Mouse (Mus musculus) ES-Bruce4 (cell line): Measurements from ENCODE around the gene Olfr455.

Experiments used
- CTCF ChIP-seq: IDR thresholded peaks from one replicate; pipeline ENCODE4 v1.8.1; 2011; ENCODE audit warnings: low read depth, low read length
- EP300 ChIP-seq: IDR thresholded peaks from 2 replicates; pipeline ENCODE4 v1.6.1; 2011; ENCODE audit warnings: low read depth, low read length; ENCODE audit not compliant: insufficient read depth
- POLR2A ChIP-seq: IDR thresholded peaks from one replicate; pipeline ENCODE4 v1.8.1; 2011; ENCODE audit warnings: low read length; ENCODE audit not compliant: insufficient read depth

DNA sequence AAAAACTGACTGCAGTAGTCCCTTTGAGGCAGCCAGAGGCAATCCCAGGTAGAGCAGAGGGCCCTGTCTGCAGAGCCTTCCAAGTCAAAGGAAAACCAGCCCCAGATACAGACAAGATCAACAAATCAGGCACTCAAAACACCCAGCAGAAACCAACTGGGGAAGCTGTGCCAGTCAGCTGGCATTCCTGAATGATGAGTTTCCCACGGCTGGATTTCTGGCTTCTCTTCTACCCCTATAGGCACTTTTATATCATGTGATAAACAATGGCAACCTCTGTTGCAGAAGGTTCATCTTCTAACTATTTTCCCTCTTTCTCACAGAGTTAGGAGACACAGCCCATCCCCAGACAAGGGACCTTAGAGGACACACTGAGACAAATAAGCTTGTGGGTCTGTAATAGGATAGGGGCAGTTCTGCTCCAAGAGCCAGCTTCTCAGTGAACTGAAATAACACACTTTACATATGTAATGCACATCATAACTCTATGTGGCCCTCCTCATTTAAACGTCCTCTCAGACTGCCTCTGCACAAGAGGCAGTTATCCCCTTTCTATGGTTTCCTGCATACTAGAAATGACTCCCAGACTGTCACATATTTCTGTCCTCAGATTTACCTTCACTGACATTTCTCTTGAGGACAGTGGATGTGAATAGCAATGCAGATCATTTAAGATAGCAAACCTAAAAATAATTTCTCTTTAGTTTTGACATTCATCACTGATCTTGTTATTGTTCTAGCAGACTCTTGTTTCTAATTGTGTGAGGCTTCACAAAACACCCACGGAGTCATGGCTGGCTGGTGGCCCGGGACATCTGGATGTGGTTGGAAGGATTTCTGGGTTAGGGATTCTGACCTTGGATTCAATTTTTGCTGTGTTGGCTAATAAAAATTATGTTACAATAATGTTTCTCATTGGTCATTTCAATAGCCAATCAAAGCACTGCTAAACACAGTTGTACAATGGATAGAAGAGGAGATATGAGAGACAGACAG is 5.1 kb downstream of the Olfr455 start:
- no peak for TF ChIP-seq POLR2A
- TF ChIP-seq CTCF: no peak
- TF ChIP-seq EP300: no peak
